Mouse (Mus musculus) gastrocnemius, postnatal 14 days (tissue): ENCODE results near the gene Nr2f1. TPM values are rescaled to one million over a fixed set of nuclear protein-coding genes. Genes with fewer than 3 reads are reported as not detected.

Experiments used
- DNase-seq: peaks from one replicate; pipeline ENCODE4 v3.0.0; 2021; ENCODE audit warnings: mixed read lengths
- intact Hi-C: fragments of 180-260 bp; cut with DNase I; formaldehyde crosslinking; loops from one replicate; pipeline ENCODE4 v1.15.1; 2025; ENCODE audit warnings: low total_unique reads
- total RNA-seq, 2 experiments: library from RNA; stranded (reverse); gene quantifications; 2 replicates each; pipeline ENCODE4 v1.2.3; 2021

Nr2f1 gene
- total RNA-seq, 2 experiments from 2014 or later: 1.7 to 2.4 TPM

DNA sequence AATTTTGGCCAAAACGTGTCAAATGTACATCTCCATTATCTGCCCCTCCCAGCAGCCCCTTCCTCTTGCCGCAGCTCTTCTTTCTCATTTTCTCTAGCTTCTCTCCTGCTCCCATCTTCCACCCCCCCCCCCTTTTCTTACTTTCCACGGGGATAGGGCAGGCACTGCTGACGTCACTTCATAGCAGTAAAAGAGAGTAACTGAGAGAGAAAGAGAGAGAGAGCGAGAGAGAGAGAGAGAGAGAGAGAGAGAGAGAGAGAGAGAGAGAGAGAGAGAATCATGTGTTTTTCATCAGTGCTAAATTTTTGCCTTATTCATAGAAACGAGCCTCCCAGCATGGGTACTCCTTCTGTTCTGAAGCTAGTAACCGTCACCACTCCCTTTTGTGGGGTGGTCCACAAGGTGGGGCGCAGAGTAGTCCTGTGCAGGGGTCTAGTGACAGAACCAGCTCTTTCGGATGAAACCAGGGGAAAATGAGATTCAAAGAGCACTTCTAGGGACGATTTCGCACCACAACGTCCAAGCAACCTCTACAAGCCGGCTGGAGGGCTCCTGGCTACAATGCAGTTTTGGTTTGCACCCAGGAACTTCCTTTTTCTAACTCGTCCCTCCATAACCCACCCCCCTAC lies 17.5 kb downstream of the Nr2f1 start:
- intact Hi-C loops: loop anchor here (10.0 kb wide), 1 partner anchor 317 kb away; no protein-coding TSS in a partner anchor
- DNase-seq: no peak

DNA sequence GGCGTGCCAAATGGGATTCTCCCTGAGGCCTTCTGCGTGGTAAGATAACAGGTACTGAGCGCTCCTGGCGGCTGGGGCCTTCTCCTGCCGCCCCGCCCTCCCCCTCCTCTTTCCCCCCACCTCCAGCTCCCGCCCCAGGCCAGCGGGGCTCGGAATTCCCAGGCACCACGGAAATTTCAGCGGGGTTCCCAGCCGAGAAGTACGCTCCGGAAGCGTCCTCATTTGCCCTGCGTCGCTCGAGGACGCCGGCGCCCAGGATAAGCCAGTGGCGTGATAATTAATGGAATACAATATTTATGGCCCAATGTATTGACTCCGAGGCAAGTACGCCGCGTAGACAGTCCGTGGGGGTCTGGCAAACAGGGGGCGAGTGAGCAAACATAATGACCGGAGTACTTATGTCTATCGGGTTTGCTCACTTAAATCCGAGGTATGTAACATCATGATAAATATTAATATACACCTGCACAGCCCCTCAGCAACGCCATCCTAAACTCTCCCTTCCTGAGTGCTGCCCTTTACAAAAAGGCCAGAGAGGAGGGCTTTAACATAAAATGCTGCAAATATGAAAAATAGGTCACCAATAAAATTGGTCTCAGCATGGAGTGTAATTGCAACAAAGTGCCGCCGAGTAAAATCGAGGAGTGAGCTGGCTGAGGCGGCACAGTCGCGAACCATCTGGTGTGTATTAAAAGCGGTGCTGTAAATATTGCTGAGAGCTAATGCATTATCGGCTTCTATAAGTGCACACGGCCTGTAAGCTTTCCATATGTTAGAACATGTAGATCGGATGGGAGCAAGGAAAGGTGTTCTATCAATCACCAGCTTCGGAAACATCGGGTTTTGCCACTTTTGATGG lies 18.3 kb downstream of the Nr2f1 start:
- intact Hi-C loops: loop anchor here (10.0 kb wide), 1 partner anchor 316 kb away; no protein-coding TSS in a partner anchor
- DNase-seq: no peak

DNA sequence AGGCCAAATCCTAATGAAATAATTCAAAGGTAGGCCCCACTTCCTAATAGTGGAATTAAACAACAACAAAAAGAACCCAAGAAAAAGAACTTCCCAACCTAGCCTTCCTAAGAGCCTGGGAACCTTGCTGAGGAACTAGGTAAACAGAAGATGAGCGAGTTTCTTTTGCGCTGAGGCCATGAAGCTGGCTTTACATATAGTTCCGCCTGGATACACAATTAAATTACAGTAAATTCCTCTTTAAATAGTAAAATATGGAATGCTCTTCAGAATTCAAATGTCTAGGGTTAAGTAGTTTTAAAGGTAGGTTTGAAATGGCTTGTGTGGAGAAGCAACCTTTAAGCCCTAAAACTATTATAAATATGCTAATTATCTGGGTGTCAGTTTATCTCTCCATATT lies 19.3 kb downstream of the Nr2f1 start:
- no peak for DNase-seq
- intact Hi-C loops: loop anchor here (10.0 kb wide), 1 partner anchor 315 kb away; no protein-coding TSS in a partner anchor

DNA sequence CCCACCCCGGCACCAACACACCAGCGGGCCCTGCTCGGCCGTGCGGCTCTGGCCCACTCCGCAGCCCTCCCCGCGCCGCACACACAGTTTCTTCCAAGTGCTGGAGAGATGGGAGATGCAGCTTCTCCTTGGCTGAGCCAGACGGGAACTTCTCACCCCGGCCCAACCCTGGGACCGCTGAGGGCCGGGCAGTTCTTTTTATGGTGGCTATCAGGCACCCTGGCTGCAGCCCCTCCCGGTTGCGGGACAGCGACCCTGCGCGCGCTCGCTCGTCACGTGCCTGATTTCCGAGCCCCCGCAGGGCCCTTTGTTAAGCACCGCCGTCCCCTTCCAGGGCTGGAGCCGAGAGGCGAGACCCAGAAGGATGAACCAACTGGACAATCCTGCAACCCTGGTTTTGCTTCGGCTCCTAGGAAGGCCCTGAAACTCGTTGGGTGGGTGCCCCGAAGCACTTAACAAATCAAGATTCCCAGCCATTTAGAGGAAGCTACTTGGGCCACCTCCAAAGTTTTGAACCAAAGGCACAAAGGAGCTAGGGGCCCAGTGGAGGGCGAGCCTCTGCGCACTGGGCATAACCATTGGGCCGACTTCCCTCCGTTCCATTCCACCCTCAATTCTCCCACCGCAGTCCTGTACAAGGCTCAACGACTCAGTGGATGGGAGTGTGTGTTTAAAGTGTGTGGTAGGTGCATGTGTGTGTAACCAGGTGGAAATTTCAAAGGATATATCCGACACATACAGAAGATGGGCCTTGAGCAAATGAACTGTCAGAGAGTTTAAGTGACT lies 20.1 kb downstream of the Nr2f1 start:
- no peak for DNase-seq
- intact Hi-C loops: loop anchor here (5.0 to 10.0 kb wide), 2 partner anchors 187 to 315 kb away; no protein-coding TSS in a partner anchor

DNA sequence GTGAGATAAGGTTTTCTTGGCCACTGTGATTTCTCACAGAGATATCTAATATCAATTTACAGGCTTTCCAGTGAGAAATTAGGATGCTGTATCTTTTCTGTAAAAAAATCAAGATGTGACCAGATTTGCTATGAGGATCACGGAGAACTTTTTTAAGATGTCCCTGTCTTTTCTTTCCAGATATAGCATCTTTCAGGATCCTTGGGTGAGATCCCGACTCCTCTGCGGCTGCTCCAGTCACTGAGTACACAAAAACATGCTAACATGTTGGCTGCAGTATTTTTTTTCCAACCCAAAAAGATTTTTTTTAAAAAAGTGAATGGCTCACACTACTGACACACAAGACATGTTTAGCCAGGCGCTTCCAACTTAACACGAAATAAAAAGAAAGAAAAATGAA lies 20.8 kb downstream of the Nr2f1 start:
- intact Hi-C loops: loop anchor here (5.0 kb wide), 1 partner anchor 186 kb away; no protein-coding TSS in a partner anchor

DNA sequence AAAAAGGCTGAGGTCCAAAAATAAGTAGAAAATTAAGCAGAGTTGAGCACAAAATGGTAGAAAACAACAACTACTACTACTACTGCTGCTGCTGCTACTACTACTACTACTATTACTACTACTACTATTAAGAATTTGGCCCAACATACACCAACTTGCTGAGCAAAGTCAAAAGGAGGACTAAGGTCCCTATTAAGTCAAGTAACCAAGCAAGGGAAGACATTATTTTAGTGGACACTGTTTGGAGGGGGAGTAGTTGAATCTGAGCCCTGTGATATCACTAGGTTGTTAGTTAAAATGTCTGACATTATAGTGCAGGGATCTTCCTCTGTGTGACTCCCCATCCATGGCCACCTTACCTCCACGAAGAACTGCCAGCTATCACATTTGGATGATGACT lies 21.5 kb downstream of the Nr2f1 start:
- no peak for DNase-seq
- intact Hi-C loops: loop anchor here (5.0 kb wide), 1 partner anchor 186 kb away; no protein-coding TSS in a partner anchor

More for the DNA sequence above, 20.8 kb downstream of the Nr2f1 start:
- no peak for DNase-seq

DNA sequence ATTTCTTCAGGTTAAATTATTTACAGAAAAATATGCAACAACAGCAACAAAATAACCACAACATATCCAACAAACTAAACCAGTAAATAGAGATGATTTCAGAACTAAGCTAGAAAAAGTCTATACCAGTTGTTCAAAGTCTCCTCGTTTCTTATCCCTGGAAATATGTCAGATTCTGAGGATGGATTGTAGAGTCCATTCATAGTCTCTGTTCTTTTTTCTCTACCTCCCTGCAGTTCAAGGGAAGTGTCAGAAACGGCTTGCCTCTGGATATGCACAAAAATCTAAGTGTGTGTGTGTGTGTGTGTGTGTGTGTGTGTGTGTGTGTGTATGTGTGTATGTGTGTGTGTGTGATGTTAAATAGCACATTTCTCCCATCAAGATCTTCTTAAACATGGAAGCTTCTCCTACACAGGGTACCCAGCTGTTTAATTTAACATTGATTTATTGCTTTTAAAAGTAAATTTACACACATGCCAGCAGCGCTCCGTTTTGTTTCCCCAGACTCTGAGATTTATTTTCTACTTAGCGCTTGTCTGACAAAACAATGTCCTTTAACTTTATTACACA lies 22.1 kb downstream of the Nr2f1 start:
- no peak for DNase-seq
- intact Hi-C loops: loop anchor here (5.0 kb wide), 1 partner anchor 185 kb away; no protein-coding TSS in a partner anchor

DNA sequence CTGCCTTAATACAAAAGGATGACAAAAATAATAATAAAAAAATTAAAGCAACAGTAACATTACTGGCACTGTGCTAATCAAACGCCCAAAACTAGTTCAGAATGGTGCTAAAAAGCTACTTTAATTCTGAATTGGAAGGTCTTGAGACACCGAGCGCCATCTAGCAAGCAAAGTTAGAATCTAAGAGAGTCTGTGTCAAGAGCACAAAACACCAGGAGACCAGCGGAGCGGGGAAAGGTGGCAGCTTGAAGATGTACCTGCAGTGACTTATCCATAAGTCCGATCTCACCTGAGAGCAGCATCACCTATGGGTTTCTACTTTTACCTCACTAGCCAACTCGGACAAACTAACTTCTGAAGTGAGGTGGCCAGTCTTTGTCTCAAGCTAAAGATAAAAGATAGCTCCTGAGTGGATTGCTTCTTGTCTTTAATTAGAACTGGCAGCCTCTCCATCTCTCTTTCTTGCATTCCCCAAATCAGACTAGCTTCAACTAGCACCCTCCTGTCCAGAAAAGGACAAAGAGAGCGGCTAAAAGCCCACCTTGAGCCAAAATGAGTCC lies 23.7 kb downstream of the Nr2f1 start:
- DNase-seq: no peak
- intact Hi-C loops: loop anchor here (5.0 kb wide), 1 partner anchor 184 kb away; no protein-coding TSS in a partner anchor

DNA sequence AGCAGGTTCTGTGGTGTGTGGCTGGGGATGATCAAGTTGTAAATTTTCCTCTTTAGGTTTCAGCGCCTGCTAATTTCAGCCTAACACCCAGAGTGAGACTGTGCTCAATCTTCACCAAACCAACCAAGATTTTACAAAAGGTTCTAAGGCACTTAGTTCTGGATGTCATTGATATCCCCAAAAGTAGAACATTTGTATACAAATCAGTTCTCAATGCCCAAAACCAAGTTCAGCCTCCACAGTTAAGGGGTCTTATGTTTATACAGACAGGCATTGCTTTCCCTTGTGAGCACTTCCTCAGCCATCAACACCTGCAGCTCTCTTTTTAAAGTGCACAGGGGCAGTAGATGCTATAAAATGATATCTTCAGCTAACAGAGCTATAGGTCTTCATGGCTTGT lies 24.7 kb downstream of the Nr2f1 start:
- intact Hi-C loops: loop anchor here (5.0 kb wide), 1 partner anchor 183 kb away; no protein-coding TSS in a partner anchor
- no peak for DNase-seq

DNA sequence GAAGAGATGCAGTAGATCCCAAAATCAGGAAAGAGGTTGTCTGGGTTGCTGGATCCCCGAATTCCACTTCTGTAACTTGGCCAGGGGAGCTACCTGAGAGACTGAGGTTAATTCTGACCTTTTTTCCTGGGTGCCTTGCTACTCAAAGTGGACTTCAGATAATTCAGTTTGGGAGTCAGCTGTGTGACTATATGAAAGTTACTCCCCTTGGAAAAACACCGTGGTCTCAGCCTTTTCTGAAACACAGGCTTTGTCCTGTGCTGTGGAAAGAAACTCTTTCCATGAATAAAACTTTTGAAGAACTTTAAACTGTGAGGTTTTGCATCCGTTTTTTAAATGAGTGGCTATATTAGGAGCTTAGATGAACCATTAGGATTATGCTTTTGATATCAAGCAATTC lies 25.4 kb downstream of the Nr2f1 start:
- intact Hi-C loops: no loop called here
- no peak for DNase-seq

DNA sequence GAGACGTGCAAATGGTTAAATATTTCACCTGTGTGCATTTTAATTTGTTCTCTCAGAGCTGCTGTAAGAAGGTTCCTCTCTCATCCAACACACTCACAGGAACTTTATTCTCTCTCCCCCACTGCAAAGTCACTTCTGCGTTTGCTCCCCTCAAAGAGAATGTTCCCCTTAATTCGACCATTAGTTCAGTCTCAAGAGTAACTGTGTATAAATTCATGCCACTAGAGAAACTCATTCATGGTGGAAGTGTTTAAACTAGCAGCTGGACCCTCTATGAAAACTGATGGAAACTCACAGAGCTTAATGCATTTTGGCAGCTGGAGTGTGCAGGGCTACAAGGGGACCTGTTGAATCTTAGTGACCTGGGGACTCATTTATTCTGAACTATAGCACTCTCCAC lies 26.7 kb downstream of the Nr2f1 start:
- no peak for DNase-seq
- intact Hi-C loops: no loop called here

DNA sequence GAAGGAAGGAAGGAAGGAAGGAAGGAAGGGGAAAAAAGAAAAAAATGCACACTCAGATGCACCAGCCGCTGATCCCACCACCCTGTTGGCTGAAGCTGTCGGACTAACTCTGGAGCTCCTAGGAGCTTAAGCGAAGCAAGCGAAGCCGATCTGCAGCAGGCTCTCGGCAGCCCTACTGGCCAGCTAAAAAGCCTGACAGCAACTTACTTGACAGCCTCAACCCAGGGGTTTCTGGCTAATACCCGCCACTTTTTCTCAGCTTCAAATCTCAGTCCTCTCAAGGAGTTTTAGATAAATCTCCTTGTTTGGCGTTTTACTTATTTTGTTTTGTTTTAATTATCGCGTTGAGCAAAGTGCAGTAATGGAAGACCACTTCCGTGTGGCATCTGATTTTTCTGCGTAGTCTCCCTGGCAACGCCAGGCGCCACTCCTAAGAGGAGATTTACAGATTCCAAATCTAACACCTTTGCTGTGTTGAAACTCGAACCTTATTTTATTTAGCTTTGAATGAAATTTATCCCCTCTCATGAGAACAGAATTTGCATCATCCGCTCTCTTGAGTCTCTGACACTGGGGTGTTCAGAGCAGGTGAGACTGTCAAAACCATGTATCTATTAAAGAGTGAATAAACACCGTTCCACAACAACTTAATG lies 27.4 kb downstream of the Nr2f1 start:
- intact Hi-C loops: no loop called here
- no peak for DNase-seq

DNA sequence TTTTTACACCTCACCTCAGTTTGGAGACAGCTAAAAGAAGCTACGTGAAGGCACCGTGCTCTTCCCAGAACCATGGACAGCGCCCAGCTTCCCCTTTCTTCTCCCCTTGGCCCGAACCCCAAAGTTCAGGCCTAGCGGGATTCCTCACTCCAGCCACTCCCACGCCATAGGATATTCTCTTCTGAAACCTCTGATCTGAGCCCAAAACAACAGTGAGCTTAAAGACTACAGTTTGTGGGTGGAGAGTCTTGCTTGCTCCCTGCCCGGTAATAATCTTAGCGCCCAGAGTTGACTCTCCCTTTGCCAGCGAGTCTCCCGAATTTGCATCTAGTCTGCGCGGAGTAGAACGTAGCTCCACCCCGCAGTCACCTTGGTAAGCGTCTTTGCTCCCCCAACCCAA lies 28.2 kb downstream of the Nr2f1 start:
- intact Hi-C loops: no loop called here

DNA sequence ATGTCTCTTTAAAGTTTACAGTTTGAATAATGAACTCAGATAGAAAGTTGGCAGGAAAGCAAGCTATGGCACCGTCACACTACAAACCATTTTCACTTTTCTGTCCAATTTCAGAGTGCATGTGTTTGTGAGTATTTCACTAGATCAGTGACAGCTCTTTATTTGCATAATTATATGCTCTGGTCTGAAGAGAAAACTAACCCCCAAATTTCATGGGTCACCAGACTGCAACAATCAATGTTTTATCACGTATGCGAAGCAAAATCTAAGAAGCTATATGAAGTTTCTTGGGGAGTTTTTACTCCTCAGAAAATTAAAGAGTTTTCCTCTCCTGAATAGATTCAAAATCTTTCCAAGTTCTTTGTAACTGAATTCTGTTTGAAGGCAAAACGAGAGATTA lies 31.4 kb downstream of the Nr2f1 start:
- DNase-seq: no peak
- intact Hi-C loops: no loop called here

More for the DNA sequence above, 28.2 kb downstream of the Nr2f1 start:
- peak; percentile 12 for DNase-seq

DNA sequence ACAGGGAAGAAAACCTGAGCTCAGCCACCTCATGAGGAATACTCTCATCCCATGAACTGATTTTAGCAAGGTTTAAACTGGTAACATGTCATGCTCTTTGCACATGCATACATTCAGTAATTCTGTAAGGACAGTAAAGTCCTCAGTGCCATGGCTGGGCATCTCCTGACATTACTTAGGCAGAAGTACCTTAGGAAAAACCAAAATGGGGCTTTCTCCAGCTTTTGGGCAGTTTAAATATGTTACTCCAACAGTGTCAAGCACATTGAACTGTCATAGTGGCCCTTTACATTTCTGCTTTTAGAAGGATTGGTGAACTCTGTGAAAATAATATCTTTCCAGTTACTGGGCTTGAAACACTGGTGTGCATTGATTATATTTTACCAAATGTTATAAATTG lies 34.6 kb downstream of the Nr2f1 start:
- DNase-seq: no peak
- intact Hi-C loops: no loop called here

DNA sequence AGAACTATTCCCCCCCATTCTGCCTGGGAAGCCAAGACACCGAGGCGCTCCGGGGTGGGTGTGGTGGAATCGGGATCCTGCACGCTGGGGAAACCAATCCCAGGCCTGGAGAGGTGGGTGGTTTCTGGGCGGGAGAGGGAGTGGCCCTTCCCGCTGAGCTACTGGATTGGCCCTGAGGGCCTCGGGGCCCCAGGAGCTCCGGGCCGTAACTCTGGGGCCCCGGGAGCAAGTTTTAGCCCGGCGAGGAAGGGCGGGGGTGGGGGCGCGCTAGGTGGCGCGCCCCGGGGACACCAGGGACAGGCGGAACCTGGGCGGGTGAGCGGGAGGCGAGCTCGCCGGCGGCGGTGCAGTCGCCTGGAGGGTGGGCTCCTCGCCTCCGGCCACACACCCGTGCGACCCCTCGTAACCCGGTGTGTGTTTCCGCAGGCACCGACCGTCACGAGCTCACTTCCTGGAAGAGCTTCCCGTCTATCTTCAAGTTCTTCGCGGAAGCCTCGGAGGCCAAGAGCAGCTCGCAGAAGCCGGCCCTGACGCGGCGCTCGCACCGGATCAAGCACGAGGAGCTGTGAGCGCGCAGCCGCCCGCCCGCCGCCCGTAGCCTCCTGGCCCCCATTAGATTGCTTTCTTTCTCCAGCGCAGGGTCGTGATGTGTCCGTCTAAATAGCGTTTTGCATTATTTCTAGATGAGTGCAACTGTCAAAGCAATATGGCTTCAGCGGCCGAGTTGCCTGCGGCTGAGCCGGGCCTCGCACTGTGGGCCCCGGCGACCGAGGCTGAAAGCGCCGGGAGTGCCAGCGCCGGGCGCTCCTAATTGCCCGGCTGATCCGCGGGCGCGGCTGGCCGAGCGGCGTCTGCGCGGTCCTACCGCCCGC lies 36.2 kb downstream of the Nr2f1 start:
- DNase-seq: peak; percentile 57
- intact Hi-C loops: no loop called here

DNA sequence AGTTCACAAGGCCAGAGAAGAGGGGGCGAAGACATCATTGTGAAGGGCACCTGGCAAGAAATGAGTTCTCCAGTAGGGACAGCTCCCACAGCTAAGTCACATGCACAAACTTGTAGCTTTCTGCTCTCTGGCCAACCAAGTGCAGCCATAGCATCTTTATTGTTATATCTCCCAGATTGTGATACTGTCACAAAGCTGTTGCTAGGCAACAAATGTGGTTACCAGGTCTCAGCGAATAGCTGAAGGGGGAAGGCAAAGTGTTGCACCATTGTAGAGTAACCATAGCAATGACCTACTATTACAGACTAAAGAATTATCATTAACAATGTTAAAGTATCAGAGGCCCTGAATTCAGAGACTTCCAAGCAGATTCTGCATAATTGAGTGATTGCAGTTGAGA lies 37.4 kb downstream of the Nr2f1 start:
- intact Hi-C loops: no loop called here
- DNase-seq: no peak

DNA sequence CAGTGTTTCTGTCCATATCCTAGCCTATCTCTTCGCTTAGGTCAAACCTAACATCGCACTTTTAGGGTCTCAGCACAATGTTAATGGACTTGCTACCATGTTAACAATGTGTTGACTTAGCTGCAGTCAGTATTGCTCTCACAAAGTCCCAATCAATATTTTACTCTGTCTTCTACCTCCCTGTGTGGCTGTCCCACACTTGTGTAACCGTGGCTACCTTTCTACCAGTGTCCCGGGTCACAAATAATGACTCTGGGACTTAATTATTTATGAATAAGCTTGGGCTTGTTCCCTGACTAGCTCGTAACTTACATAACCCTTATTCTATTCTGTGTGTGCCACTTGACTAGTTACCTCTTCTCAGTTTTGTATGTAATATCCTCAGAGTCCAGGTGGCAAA lies 42.1 kb downstream of the Nr2f1 start:
- intact Hi-C loops: no loop called here
- DNase-seq: no peak
